Mouse (Mus musculus) frontal cortex, postnatal 14 days (tissue): ENCODE results near the gene Nbeal1.
"Not testable (repeated sequence)": the region's sequence is repeated elsewhere in the genome, so short reads cannot be mapped to it uniquely, and the experiment has no call there.

Source experiments
- DNase-seq, 2 experiments: peaks; one replicate each; pipeline ENCODE4 v3.0.0; 2022; ENCODE audit warnings: low spot score in 2 of 2

Nbeal1 gene

GRCm38 (mm10) chr1:60179932-60180783, at the start of gene Nbeal1:
TSS of gene Nbeal1 (plus strand) at chr1:60180599.
- peak; percentile 95 for DNase-seq

GRCm38 (mm10) chr1:60137346-60137745, 43.1 kb upstream of the Nbeal1 start:
- no peak for DNase-seq

GRCm38 (mm10) chr1:60152700-60153099, 27.7 kb upstream of the Nbeal1 start:
- no peak for DNase-seq

- no peak for DNase-seq
Observed at GRCm38 (mm10) chr1:60156651-60157050, 23.7 kb upstream of the Nbeal1 start.

GRCm38 (mm10) chr1:60158411-60158810, 22.0 kb upstream of the Nbeal1 start:
- no peak for DNase-seq

GRCm38 (mm10) chr1:60163676-60164075, 16.7 kb upstream of the Nbeal1 start:
- DNase-seq = no peak

GRCm38 (mm10) chr1:60169626-60170025, 10.8 kb upstream of the Nbeal1 start:
- DNase-seq = no peak

GRCm38 (mm10) chr1:60170251-60170650, 10.1 kb upstream of the Nbeal1 start:
- no peak for DNase-seq

- DNase-seq = no peak
Observed at GRCm38 (mm10) chr1:60173119-60173518, 7.3 kb upstream of the Nbeal1 start.

GRCm38 (mm10) chr1:60177814-60178213, 2.6 kb upstream of the Nbeal1 start:
- DNase-seq = not testable (repeated sequence)

- no peak for DNase-seq
Observed at GRCm38 (mm10) chr1:60179376-60179775, 1.0 kb upstream of the Nbeal1 start.

- no peak for DNase-seq
Observed at GRCm38 (mm10) chr1:60180784-60181221, 404 bp downstream of the Nbeal1 start.

GRCm38 (mm10) chr1:60188454-60188853, 8.1 kb downstream of the Nbeal1 start:
- no peak for DNase-seq

- no peak for DNase-seq
Observed at GRCm38 (mm10) chr1:60196813-60197212, 16.4 kb downstream of the Nbeal1 start.

GRCm38 (mm10) chr1:60199006-60199405, 18.6 kb downstream of the Nbeal1 start:
- no peak for DNase-seq

GRCm38 (mm10) chr1:60236261-60236660, 55.9 kb downstream of the Nbeal1 start:
- no peak for DNase-seq

GRCm38 (mm10) chr1:60240430-60240829, 60.0 kb downstream of the Nbeal1 start:
- DNase-seq = no peak

GRCm38 (mm10) chr1:60268113-60268512, 87.7 kb downstream of the Nbeal1 start:
- no peak for DNase-seq

GRCm38 (mm10) chr1:60269314-60269713, 88.9 kb downstream of the Nbeal1 start:
- no peak for DNase-seq

- no peak for DNase-seq
Observed at GRCm38 (mm10) chr1:60272471-60272870, 92.1 kb downstream of the Nbeal1 start.

- DNase-seq = no peak
Observed at GRCm38 (mm10) chr1:60293921-60294320, 113.5 kb downstream of the Nbeal1 start.

GRCm38 (mm10) chr1:60342808-60343629, 162.6 kb downstream of the Nbeal1 start, which contains the start of gene Cyp20a1:
TSS of gene Cyp20a1 (plus strand) at chr1:60343323.
- DNase-seq = peak; percentile 86 to 87
